Mouse (Mus musculus) gastrocnemius, postnatal 36 days (tissue): ENCODE data around the gene Plet1. TPM values are rescaled to one million over a fixed set of nuclear protein-coding genes. Genes with fewer than 3 reads are reported as not detected.

Experiments
- DNase-seq, 2 experiments: peaks; one replicate each; pipeline ENCODE4 v3.0.0; 2022
- intact Hi-C: fragments of 180-260 bp; cut with DNase I; formaldehyde crosslinking; loops from one replicate; pipeline ENCODE4 v1.15.1; 2025
- long read RNA-seq, 2 experiments: library from polyadenylated mRNA; stranded (forward); transcript quantifications; one replicate each; pipeline ENCODE4 v2.0.0; 2021
- total RNA-seq, 2 experiments: library from RNA; stranded (reverse); gene quantifications; 2 replicates each; pipeline ENCODE4 v1.2.3; 2021

The Plet1 gene
- not detected for total RNA-seq
- long read RNA-seq, experiment 1, partial matches to known transcripts, result 0 of 1 reads
- long read RNA-seq, experiment 1, other reads (novel, unspliced or antisense), result 1 of 1 reads
- long read RNA-seq, experiment 2, result 0 reads

DNA sequence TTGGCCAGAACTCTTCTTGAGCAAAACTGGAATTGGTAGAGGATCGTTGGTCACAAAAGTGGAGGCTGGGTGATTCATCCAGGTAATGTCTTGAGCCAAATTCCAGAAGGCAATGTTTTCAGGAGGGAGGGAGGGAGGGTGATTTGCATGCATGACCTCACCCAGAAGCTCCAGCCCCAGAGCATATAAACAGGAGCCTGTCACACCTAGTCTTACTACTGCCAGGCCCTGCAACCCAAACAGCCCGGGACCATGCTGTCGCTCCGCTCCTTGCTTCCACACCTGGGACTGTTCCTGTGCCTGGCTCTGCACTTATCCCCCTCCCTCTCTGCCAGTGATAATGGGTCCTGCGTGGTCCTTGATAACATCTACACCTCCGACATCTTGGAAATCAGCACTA is at the start of gene Plet1:
TSS of gene Plet1 (plus strand) at position 215 of the 400 bp plus-strand sequence.
- intact Hi-C loops, result no loop called here
- no peak for DNase-seq

- DNase-seq, result no peak
- intact Hi-C loops, result loop anchor here (10.0 kb wide), 1 partner anchor 286 kb away; the partner anchor contains the start of gene Dixdc1
These were observed 45.3 kb upstream of the Plet1 start for GRCm38 (mm10) chr9:50449048-50449447.

- DNase-seq, result no peak
- intact Hi-C loops, result no loop called here
These were observed 42.7 kb upstream of the Plet1 start for GRCm38 (mm10) chr9:50451456-50452218.

- peak; percentile 72 to 73 for DNase-seq
- intact Hi-C loops, result no loop called here
These were observed 42.0 kb upstream of the Plet1 start for GRCm38 (mm10) chr9:50452303-50452775.

GRCm38 (mm10) chr9:50457596-50457995 is 36.7 kb upstream of the Plet1 start:
- intact Hi-C loops, result no loop called here
- DNase-seq, result no peak

DNA sequence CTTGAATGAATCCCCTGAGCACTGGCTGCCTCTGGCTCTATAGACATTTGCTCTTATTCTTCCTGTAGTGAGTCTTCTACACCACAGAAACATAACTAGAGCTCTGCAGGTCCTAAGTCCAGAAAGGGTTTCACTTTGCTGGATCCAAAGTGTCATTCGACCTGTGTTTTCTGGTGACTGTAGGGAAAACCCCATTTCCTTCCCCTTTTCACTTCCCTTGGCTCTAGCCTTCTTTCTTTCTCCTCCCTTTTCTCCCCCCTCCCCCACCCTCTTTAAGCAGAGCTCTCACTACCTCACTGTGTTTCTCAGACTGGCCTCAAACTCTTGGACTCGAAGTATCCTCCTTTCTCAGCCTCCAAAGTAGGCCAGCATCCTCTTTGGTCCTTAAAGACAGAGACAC is 34.8 kb upstream of the Plet1 start:
- no peak for DNase-seq
- intact Hi-C loops, result no loop called here

- DNase-seq, result peak; percentile 47 to 53
- intact Hi-C loops, result loop anchor here (1.0 kb wide), 1 partner anchor 66 kb away; the partner anchor contains the start of gene Pts
These were observed 31.7 kb upstream of the Plet1 start for GRCm38 (mm10) chr9:50462494-50463204.

GRCm38 (mm10) chr9:50463205-50463508 is 31.2 kb upstream of the Plet1 start:
- intact Hi-C loops, result loop anchor here (1.0 kb wide), 1 partner anchor 65 kb away; the partner anchor contains the start of gene Pts
- DNase-seq, result no peak

DNA sequence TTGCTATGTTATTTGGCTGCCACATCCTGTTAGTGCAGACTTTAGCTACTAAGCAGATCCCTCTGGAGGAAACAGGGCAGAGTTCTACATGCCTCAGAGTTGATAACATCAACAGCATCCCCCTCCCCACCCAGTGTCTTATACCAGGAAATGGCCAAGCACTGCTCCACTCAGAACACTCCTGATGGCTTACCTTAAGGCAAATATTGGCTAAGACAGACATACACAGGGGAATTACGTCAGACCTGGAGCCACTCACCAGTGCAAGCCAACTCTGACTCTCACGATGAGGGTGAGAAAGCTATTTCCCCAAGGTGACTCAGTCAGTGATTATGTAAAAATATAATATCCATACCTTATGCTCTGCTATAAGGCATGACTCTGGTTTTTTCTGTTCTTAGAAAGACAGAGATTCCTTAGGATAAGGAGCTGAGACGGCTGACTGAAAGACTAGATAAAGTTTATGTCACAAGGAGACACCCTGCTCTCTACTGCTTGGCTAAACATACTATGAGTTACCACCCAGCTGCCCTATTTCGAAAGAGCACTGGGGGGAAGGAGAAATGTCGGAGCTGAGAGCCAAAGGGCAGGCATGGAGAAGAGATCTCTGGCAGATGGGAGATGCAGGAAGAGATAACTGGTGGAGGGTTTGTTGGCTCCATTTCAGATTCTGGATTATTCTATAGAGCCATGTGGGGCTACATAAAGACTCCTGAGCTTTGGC is 23.8 kb upstream of the Plet1 start:
- no peak for DNase-seq
- intact Hi-C loops, result no loop called here

GRCm38 (mm10) chr9:50471181-50471901 is 23.0 kb upstream of the Plet1 start:
- intact Hi-C loops, result no loop called here
- no peak for DNase-seq

DNA sequence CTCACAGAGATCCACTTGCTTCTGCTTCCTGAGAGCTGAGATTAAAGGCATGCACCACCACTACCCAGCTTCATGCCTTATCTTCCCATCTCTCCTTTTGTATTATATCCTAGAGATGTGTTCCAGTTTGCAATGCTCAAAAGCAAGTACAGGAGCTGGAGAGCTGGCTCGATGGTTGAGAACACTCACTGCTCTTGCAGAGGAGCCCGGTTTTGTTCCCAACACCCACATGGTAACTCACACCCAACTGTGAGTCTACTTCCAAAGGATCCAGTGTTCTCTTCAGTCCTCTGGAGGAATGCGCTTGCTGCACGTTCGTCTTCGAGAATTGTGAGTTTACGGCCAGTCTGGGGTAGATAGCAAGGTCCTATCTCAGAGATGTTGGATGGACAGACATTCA is 19.0 kb upstream of the Plet1 start:
- intact Hi-C loops, result no loop called here
- no peak for DNase-seq

- intact Hi-C loops, result no loop called here
These were observed 18.6 kb upstream of the Plet1 start for GRCm38 (mm10) chr9:50475745-50476144.

DNA sequence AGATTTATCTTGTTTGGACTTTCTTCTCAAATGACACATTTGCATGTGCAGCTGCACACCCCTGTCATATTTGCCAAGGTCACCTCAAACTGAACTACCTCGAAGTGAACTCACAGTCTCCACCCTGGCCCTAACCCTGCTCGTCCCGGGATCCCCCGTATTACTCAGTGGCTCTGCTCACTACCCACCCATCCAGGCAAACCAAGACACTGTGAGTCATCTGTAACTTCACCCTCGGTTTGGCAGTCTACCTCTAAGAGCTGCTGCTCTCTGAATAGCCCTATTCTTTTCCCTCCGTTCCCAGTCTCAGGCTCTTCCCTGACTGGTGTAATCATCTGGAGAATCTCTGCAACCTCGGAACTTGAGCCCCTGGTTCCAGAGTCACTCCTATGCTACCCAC is 17.7 kb upstream of the Plet1 start:
- DNase-seq, result no peak
- intact Hi-C loops, result no loop called here

More at GRCm38 (mm10) chr9:50475745-50476144, 18.6 kb upstream of the Plet1 start:
- no peak for DNase-seq

- no peak for DNase-seq
- intact Hi-C loops, result no loop called here
These were observed 17.1 kb upstream of the Plet1 start for GRCm38 (mm10) chr9:50477270-50477669.

GRCm38 (mm10) chr9:50478826-50479225 is 15.5 kb upstream of the Plet1 start:
- DNase-seq, result peak in 1 of 2 experiments; percentile 17
- intact Hi-C loops, result no loop called here

DNA sequence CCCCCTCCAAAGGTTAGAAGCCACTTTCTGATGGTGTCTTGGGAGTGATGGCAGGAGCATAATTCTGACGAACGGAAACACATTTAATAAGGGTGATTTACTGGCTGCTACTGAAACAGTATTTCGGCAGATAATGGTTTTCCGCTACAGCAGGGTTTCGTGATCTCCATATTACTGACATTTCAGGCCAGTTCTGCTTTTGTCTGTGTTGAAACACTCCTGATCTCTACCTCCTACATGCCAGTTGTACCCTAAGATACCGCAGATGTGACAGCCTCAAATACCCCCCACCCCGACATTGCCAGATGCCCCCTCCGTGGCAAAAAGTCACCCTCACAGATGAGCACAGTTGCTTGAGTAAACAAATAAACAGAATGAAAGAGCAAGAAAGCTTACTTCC is 14.8 kb upstream of the Plet1 start:
- no peak for DNase-seq
- intact Hi-C loops, result no loop called here

GRCm38 (mm10) chr9:50482743-50483142 is 11.6 kb upstream of the Plet1 start:
- no peak for DNase-seq
- intact Hi-C loops, result no loop called here

- DNase-seq, result no peak
- intact Hi-C loops, result no loop called here
These were observed 8.8 kb upstream of the Plet1 start for GRCm38 (mm10) chr9:50485521-50485920.

DNA sequence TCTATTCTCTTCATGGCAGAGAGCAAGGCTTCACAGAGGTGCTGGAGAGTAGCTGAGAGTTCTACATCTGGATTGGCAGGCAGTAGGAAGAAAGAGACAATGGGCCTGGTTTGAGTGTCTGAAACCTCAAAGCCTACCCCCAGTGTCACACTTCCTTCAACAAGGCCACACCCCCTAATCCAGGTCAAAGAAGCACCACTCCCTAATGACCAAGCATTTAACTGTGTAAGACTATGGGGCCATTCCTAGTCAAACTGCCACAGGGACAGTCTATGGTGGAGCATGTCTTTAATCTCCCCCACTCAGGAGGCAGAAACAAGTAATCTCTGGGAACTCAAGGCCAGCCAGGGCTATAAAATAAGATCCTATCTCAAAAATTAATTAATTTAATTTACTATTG is 3.5 kb upstream of the Plet1 start:
- intact Hi-C loops, result no loop called here
- no peak for DNase-seq

- intact Hi-C loops, result no loop called here
- DNase-seq, result no peak
These were observed 2.7 kb upstream of the Plet1 start for GRCm38 (mm10) chr9:50491531-50492045.
